Mouse (Mus musculus) kidney, adult 11 months (tissue): Measurements from ENCODE around the gene Snx32.

Experiments used
- DNase-seq: peaks from one replicate; pipeline ENCODE4 v3.0.0; 2022

Gene Snx32

DNA sequence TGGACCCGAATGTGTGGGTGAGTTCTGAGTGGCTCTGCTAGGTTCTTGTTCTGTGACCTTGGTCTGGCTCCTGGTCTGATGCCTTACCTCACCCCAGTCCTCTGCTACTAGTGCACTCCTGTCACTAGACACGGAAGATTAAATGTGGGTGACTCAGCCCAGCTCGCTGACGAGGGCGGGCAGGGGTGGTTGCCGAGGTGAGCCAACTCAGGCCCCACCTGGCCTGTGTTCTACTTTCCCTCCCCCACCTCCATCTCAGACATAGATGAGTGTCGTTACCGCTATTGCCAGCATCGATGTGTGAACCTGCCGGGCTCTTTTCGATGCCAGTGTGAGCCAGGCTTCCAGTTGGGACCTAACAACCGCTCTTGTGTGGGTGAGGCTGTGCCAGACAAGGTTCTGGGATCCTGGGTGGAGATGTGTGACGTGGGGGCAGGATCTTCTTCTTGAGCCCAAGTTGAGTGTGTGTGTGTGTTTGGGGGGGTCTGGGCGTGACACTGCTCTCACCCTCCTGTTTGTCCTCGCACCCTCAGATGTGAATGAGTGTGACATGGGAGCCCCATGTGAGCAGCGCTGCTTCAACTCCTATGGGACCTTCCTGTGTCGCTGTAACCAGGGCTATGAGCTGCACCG is 32.6 kb downstream of the Snx32 start:
- no peak for DNase-seq

DNA sequence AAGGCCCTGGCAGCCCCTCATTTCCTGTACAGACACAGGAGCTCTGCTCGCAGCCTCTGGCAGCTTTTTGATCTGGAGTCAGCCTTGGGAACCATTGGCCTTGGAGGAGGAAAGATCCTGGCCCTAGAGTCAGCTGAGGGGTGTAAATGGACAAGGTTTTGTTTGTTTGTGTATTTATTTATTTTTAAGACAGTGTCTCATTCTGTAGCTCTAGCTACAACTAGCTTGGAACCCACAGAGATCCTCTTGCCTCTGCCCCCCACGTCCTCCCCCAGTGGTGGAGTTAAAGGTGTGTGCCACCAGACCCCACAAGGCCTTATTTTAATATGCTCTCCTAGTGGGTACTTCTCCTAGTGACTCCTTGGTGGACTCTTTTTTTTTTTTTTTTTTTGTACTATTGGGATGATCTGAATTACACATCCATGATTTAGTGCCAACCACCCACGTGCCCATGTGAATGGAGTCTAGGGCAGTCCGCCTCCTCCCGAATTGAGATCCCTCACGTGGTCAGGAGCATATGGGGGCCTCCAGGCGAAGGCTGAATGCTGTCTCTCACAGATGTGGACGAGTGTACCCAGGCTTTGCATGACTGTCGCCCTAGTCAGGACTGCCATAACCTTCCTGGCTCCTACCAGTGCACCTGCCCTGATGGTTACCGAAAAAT is 33.2 kb downstream of the Snx32 start:
- no peak for DNase-seq

DNA sequence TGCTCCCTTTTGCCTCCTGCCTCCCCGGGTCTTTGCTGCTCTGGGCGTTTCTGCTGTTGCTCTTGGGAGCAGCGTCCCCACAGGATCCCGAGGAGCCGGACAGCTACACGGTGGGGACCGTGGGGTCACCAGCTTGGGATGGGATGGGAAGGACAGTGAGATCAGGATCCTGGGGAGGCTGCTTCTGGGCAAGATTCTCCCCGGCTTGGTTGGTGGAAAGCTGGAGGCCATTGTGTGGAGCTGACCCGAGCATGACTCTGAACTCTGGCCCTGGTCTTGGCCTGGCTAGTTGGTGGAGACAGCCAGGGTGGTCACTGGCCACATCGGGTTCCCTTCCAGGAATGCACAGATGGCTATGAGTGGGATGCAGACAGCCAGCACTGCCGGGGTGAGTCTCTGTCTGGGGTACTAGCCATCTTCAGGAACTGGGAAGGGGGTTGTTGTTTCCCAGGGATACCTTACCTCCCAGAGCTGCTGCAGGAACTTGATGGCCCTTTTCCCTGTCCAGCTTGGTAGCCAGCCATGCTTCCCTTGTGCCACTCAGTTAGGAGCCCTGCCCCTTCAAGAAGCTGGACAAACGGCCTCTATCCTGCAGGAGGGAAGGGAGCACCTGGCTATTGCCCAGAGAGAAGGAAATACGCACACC is 35.1 kb downstream of the Snx32 start:
- no peak for DNase-seq

DNA sequence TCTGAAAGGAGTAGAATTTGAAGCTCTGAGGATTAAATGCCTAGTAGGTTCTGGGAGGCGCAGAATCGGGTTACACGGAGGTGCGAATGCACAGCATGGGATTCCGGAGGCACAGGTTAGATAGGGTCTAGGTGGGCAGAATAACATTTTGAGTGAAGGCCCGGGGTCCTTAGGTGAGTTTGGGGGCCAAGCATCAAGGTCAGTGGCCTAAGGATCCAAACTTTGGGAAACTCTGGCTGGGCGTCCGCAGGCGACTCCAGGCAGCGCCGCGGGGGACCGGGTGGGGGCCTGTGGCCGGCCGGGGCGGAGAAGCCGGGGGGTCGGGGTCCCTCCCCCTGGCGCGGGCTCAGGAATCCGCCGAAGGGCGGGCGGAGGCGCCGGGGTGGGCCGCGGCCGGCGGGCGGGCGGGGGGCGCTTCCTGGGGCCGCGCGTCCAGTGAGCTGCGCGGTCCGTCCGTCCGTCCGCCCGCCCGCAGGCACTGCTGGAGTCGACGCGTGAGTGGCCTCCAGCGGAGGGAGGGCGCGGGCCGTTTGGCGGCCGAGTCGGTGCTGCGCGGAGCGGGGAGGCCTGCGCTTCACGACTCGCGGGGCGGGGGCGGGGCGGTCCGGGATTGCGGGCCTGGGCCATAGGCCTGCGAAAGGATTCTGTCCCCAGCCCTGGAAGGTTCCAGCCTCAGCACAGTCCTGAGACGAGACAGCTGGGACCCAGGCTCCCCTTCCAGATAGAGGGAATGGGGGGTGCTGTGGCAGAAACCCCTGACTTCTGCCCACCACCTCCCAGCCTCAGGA is 35.9 kb downstream of the Snx32 start:
- DNase-seq, result no peak

DNA sequence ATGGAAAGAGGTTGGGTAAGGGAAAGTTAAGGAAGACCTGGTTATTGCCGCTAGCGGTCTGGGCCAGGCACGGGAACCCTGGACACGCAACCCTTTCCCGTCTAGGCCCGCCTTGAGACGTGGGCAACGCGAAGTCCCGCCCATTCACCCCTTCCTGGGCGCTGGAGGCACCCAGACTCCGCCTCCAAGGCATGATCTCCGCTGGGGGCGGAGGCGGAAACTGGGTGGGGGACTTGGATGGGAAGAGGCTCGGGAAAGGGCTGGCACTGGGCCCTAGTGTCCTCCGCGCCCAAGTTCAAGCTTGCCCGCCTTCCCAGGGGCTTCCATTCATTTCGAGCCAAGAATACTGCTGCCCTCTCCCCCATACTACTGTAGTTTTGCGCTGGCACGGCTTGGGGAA is 36.6 kb downstream of the Snx32 start, which contains the start of gene Efemp2:
Gene Efemp2 (plus strand): TSS at position 235 of the 400 bp plus-strand sequence.
- peak; percentile 80 for DNase-seq

DNA sequence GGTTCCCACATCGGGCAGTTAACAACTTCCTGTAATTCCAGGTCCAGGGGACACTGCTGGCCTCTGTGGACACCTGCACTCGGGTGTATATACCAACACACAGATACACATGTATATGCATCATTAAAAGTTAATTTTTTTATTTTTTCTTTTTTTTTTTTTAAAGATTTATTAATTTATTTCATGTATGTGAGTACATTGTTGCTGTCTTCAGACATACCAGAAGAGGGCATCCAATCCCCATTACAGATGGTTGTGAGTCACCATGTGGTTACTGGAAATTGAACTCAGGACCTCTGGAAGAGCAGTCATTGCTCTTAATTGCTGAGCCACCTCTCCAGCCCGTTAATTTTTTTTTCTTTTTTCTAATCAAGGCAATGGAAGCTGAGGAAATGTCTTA is 37.5 kb downstream of the Snx32 start:
- DNase-seq, result no peak

DNA sequence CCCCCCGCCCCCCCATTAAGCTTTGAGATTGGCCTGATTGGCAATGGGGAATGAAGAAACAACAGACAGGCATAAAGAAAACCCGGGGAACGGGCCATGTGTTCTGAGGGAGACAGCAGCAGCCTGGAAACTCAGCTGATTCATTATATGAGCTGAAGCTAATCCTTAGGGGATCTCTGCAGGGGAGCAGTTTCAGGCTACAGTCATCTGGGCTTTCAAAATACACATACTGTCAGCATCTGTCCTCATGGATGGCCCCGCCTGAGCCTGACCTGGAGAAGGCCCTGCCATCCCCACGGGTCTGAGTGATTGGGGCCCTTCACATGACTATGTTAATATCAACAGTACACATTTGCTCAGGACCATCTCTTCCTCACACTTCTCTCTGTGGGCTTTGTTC is 38.5 kb downstream of the Snx32 start:
- no peak for DNase-seq

DNA sequence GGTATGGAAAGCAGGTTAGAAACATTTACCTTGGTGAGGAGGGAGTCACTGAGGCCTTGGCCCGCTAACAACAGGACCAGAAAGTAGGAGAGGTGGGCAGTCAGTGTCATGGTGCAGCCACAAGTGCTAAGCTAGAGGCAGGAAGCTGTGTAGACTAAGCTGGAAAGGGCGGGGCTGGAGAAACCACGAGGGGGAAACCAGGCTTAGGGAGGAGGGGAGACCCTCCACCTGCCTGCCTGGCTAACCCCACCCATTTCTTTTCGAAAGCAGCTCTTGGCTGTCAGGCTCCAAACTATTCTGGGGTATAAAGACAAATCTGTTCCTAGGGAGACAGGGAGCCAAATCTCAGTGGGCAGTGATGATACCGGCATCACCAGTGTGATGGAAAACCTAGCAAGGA is 42.0 kb downstream of the Snx32 start, which contains the start of gene Ctsw:
Gene Ctsw (minus strand): TSS at position 134 of the 400 bp plus-strand sequence.
- DNase-seq, result no peak

DNA sequence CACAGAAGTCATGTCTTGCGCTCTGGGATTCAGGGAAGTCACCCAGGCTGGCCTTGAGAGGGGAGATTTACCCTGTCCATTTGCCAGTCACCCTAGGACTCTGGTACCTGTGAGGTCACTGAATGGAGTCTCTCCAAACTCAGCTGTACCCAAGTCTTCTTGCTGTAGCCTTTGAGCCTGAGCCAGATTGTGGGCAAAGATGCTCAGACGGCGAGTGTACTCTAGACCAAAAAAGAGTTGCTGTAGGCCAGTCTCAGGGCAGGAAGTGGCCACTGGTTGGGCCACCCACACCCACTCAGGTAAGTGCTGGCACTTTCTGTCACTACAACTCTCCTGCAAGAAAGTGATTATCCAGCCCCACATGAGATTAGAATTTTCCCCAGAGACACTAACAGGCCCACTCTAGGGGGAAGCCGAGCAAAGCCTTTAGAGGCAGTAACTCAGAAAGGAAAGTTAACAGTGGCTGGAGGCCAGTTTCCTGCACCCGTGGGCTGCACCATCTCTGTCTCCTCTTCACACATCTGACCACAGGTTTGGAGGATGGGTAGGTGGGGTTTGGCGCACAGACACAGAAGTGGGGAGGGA is 43.3 kb downstream of the Snx32 start:
- no peak for DNase-seq

DNA sequence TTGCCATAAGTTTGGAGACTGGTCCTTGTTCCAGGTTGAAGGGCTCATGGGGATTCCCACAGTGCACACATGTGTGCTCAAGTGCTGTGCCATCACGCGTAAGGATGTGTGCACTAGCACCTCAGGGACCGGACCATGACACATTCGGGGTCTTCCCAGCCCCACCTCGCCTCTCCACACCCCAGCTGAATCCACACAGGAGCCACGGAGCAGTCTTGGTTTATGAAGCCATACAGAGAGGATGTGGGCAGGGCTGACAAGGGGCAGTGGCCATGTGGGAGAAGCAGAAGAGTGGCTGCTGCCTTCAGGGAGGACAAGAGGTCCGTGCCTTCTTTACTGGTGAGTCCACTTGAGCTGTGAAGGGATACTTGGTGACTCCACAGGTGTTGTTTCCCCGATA is 45.3 kb downstream of the Snx32 start:
- DNase-seq, result no peak

DNA sequence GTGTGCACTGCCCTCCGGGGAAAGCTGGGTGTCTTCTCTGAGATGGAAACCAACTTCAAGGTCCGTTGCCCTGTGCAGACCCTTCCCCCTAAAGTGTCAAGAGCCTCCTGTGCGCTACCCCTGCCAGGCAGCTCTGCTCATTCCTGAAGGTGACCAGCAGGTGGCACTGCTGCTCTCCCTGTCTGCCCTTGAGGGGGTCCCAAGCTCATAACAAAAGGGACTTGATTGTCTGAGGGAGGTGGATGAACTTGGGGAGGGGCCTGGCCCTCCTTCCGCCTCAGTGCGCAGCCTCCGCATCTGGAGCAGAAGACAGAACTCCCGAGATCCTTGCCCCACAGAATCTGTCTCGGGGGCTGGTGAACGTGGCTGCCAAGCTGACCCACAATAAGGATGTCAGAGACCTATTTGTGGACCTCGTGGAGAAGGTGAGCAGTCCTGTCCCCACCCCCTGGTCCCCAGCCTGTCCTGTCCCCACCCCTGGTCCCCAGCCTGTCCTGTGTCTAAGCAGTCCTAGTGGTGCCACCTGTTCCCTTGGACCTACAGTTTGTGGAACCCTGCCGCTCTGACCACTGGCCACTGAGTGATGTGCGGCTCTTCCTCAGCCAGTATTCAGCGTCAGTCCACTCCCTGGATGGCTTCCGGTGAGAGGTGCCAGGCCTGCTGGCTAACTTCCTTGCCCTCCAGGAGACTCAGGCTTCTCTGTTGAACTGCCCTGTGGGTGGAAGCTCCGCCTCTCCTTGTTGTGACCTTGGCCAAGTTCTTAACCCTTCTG is 46.4 kb downstream of the Snx32 start:
- peak; percentile 50 for DNase-seq

DNA sequence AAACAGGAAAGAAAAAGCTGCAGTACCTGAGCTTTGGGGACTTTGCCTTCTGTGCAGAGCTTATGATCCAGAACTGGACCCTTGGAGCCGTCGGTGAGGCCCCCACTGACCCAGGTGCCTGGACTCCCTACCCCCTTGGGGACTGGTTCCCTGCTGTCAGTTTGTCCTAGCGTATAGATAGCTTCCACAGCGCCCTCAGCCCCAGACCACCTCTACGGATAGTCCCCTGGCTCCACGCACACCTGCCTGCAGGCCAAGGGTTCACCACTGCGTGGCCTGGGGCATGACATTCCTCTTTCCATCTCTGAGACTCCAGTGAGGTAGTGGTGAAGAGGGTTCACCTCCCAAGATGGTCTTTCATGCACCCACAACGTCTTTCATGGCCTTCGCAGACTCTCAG is 47.1 kb downstream of the Snx32 start:
- DNase-seq, result no peak

DNA sequence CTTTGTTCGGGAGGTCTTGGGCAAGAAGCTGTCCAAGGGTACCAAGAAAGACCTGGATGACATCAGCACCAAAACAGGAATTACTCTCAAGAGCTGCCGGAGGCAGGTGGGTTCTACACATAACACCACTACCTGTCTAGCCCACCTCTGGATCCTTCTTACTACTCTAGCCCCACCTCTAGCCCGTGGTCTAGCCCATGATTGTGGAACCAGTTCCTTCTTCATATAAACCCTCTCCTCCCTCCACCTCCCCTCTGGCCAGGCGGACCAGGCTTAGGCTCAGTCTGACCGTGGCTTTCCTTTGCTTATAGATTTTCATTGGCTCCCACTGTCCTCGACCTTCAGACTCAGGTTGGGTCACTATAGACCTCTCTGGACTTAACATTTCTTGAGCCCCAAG is 48.9 kb downstream of the Snx32 start:
- no peak for DNase-seq

DNA sequence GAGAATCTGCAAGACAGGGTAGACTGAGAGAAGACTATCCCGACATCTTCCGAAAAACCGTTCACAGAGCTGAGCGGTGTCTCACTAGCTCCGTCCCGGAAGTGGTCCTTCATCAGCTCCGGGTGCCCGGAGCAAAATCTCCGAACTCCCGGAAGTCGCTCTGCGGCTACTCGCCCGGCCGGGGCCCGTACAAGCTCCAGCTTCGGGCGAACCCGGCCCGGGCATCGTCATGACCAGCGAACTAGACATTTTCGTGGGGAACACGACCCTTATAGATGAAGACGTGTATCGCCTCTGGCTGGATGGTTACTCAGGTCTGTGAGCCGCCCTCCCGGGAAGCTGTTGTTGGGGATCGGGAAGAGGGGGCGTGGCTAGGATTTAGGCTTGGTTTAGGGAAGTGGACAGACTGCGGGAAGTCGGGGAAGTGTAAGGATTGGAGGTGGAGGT is 49.9 kb downstream of the Snx32 start, which contains the start of gene Fibp:
Gene Fibp (plus strand): TSS at position 151 of the 447 bp plus-strand sequence.
- peak; percentile 86 for DNase-seq

DNA sequence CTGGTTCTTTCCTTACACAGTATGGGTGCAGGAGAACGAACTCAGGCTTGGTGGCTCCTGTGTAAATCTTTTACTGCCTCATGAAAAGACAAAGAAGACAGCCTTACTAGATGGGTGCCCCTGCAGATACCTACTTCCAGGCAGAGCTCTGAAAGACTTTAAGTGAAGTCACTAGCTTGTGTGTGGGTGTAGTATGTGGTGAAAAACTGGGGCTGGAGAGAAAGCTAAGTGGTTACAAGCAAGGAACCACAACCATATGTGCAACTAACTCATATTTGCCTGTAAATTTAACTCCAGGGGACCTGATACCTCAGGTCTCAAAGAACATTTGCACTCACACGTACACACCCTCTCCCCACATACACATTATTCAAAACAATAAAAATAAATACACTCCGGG is 50.4 kb downstream of the Snx32 start:
- DNase-seq, result no peak

DNA sequence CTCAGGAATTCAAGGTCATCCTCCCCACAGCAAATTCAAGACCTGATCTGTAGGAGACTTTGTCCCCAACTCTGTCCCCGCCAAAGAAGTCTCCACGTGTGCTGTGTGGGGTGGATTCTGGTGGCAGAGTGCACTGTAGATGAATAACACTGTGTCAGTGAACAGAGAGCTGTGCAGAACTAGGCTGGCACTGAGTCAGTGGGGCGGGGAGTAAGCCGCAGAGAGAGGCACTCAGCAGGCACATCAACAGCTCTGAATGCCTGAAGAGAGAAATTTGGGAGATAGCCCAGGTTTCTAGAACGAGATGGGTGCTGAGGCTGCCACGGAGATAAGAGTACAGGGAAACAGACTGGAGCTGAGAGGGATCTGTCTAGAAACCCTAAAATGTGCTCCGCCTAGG is 51.3 kb downstream of the Snx32 start:
- DNase-seq, result peak; percentile 64

DNA sequence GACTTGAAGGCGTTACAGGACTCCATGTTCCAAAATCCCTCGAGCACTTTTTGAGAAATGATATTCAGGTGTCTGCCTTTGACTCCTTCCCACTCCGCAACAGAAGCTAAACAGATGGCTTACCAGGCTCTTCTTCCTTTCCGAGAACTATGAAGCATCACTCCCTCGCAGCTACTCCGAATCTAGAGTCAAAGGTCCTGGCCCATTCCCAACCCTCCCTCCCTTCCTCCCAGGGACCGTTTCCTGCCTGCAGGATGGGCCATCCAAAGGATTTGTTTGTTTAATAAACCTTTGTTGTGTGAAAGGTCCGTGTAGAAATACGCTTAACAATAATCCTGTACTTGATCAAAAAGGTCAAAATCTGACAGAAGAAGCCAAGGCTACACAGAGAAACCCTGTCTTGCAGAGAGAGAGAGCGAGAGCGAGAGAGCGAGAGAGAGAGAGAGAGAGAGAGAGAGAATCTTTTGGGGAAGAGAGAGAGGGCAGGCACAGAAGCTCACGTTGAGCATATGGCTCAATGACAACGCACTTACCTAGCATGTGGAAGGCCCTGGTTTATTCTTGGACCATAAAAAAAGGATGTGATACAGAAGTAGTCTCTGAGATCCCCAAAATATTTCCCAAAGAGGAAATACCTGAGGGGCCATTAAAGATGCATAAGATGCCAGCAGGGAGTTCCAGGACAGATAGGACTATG is 52.4 kb downstream of the Snx32 start, which contains the start of gene Ccdc85b:
Gene Ccdc85b (minus strand): TSS at position 149 of the 697 bp plus-strand sequence.
- DNase-seq, result no peak

DNA sequence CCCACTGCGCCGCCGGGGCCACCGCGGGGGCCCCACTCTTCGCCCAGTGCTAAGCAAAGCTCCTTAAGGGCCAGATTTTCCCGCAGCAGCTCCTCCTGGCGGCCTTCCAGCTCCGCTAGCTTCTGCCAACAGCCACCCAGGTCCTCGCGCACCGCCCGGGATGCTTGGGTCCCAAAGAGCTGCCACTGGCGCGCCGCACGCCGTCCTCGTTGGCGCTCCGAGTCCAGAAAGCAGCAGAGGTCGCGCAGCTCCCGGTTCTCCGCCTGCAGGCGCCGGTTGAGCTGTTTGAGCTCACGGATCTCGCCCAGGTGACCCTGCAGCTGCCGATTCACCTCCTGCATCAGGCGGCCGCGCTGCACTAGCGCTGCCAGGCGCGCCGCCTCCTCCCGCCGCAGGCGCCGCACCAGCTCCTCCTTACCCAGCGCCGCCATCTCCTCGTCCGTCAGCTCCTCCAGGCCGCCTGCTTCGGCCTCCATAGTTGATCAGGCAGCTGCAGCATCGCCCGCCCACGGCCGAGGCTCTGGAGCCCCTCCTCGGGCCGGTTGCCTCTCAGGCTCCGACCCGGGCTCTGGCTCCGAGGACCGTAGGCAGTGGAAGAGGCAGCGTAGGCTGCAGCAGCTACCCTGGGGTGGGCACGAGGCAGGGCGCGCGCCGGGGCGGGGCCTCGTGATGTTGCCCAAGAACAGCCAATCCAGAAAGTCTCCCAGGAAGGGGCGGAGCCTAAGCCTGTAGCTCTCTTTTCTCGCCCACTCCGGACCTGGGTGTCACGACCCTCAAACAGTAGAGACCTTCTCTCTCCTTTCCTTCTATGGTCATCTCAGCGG is 53.2 kb downstream of the Snx32 start:
- peak; percentile 95 for DNase-seq

DNA sequence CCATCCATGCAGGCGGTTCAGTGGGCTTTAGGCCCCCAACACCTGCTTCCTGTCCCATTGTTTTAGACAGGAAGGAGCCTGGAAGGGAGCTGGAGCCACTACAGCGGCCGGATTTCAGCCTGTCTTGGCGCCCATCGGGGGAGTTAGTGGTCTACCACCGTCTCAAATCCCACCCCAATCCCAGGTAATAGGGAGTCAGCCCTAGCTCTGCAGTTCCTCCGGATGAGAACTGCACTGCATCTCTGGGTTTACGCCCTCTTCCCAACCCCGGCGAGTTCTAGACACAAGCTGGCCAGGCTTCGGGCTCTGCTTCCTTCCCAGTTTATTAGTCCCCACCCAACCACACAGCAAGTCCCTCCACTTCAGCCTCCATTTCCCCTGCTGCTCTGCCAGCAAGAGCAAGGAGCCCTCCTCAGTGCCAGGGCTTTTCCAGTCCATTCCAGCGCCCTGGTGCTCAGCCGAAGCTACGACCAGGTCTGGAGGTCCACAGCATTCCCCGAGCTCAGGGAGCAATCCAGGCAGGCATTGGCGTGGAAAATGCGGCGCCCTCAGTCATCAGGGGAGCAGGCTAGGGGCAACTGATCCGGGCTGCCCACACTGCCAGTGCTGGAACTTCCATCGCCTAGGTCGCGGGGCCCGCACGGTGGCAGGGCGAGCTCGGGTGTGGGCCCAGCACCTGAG is 54.0 kb downstream of the Snx32 start:
- peak; percentile 44 for DNase-seq

DNA sequence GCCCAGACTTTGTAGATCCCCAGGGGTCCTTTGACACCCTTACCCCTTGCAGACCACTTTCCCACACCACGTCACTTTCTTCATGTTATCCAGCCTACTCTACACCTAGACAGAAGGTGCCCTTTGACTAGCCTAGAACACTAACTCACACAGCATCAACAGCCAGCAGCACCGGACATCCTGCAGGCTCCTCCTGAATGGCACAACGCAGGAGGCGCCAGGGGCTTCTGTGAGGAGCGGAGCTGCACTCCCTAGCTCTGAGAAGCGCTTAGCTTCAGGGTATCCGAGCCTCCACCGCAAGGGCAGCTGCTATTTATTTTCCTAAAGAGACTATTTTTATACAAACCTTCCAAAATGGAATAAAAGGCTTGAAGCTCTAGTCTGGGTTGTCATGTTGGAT is 54.8 kb downstream of the Snx32 start:
- no peak for DNase-seq
